Comparison of ENCODE assay signal across 8 mouse cellular contexts in the genomic region with DNA sequence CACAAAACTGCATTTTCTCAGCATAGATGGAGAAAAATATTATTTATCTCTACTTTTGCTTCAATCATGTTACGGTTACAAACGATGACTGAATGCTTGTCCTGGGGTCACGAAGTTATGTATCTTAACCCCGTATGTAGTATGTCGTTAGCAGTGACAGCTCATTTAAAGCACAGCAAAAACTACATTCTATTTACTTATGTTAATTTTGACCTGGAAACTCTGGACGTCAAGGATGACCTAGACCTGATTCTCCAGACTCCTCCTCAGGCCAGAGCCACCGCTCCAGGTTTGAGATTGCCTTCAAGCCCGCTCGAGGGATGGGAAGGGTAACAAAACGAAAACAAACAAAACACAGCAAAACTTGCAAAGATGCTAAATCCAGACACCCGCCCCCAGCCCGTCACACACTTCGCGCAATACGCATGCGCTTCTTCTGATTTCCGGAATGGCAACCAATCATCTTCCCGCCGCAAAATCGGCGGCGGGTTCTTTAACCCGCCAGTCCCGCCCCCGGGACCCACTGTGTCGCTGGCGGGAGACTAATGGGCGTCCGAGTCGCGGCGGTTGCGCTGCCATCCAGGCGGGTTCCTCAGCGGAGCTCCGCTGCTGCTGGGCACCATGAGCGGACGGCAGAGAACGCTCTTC. TPM values are rescaled to one million over a fixed set of nuclear protein-coding genes. Genes with fewer than 3 reads are reported as not detected.
A peak's percentile ranks its signal among the peaks of the same experiment; 100 is the strongest.
DNase-seq lines count a peak whose midpoint lies in the region; ATAC-seq and TF ChIP-seq lines count a peak whose summit lies in the region.

TSS of gene Fancm (plus strand) at position 519 of the 648 bp plus-strand sequence.

- H3K4me1 ChIP-seq in forebrain, embryonic 10.5 days = peaks cover 39% of the 10 kb centered on the region
- peaks cover 23% of the 10 kb centered on the region for H3K4me1 ChIP-seq in heart, embryonic 15.5 days (replicated peaks)
- H3K4me1 ChIP-seq in liver, embryonic 14.5 days (replicated peaks; ENCODE audit: control insufficient read depth in 2 of 2, insufficient read depth in 2 of 2, low read length in 1 of 2) = peaks cover 16 to 19% of the 10 kb centered on the region in 2 experiments
- peaks cover 6% of the 10 kb centered on the region for H3K4me1 ChIP-seq in neural tube, embryonic 11.5 days (ENCODE audit: control insufficient read depth, insufficient read depth, low read length)
- H3K4me1 ChIP-seq in stomach, postnatal 0 days (replicated peaks; ENCODE audit: control insufficient read depth, insufficient read depth) = no peaks in the 10 kb centered on the region

- peak; percentile 14 for ATAC-seq in heart, embryonic 15.5 days (replicated peaks; ENCODE audit: insufficient number of reproducible peaks, insufficient read depth, low FRiP score, low read depth)
- ATAC-seq in liver, embryonic 14.5 days (ENCODE audit: insufficient read depth) = peak; percentile 48
- peak; percentile 20 for ATAC-seq in neural tube, embryonic 11.5 days (ENCODE audit: insufficient read depth, low FRiP score, low TSS enrichment)
- peak; percentile 47 for ATAC-seq in stomach, postnatal 0 days (ENCODE audit: low FRiP score, low TSS enrichment)

- no peak for TF ChIP-seq CTCF in liver, embryonic 14.5 days (IDR thresholded peaks at IDR 0.05; ENCODE audit: low read depth)
- TF ChIP-seq CTCF in stomach, postnatal 0 days (IDR thresholded peaks at IDR 0.05; ENCODE audit: low read depth) = no peak

- H3K4me2 ChIP-seq in heart, embryonic 15.5 days = peak within 1 kb of the TSS; percentile 75
- peak within 1 kb of the TSS; percentile 72 for H3K4me2 ChIP-seq in liver, embryonic 14.5 days (ENCODE audit: low read depth)
- peak within 1 kb of the TSS; percentile 79 for H3K4me2 ChIP-seq in neural tube, embryonic 11.5 days (ENCODE audit: low read depth)
- peak within 1 kb of the TSS; percentile 85 for H3K4me2 ChIP-seq in stomach, postnatal 0 days (replicated peaks; ENCODE audit: low read depth)

- H3K27ac ChIP-seq in forebrain, embryonic 10.5 days = peak within 1 kb of the TSS; percentile 98
- peak within 1 kb of the TSS; percentile 98 for H3K27ac ChIP-seq in heart, embryonic 15.5 days
- H3K27ac ChIP-seq in liver, embryonic 14.5 days = peak within 1 kb of the TSS; percentile 44
- peak within 1 kb of the TSS; percentile 67 for H3K27ac ChIP-seq in neural tube, embryonic 11.5 days (ENCODE audit: low read depth, low read length)
- H3K27ac ChIP-seq in stomach, postnatal 0 days (replicated peaks) = peak within 1 kb of the TSS; percentile 59

- H3K9me3 ChIP-seq in forebrain, embryonic 10.5 days = no peaks in the 10 kb centered on the region
- H3K9me3 ChIP-seq in heart, embryonic 15.5 days (replicated peaks) = no peaks in the 10 kb centered on the region
- no peaks in the 10 kb centered on the region for H3K9me3 ChIP-seq in liver, embryonic 14.5 days (ENCODE audit: control insufficient read depth, low read length)
- H3K9me3 ChIP-seq in neural tube, embryonic 11.5 days (ENCODE audit: control insufficient read depth, low read length) = no peaks in the 10 kb centered on the region
- H3K9me3 ChIP-seq in stomach, postnatal 0 days (ENCODE audit: control insufficient read depth, low read length) = no peaks in the 10 kb centered on the region

- 2% methylated on average over 39 of the region's 39 CpGs for WGBS in forebrain, embryonic 10.5 days
- WGBS in heart, embryonic 15.5 days = 2% methylated on average over 39 of the region's 39 CpGs
- WGBS in liver, embryonic 14.5 days (ENCODE audit: insufficient replicate concordance) = 2% methylated on average over 39 of the region's 39 CpGs
- WGBS in neural tube, embryonic 11.5 days = 3% methylated on average over 39 of the region's 39 CpGs
- WGBS in stomach, postnatal 0 days = 2% methylated on average over 39 of the region's 39 CpGs

- no peak for TF ChIP-seq EP300 in liver, embryonic 14.5 days (IDR thresholded peaks at IDR 0.05; ENCODE audit: low read depth)
- no peak for TF ChIP-seq EP300 in stomach, postnatal 0 days (optimal IDR thresholded peaks at IDR 0.05)

- peak within 1 kb of the TSS; percentile 94 for H3K9ac ChIP-seq in heart, embryonic 15.5 days
- H3K9ac ChIP-seq in liver, embryonic 14.5 days (replicated peaks) = peak within 1 kb of the TSS; percentile 89
- H3K9ac ChIP-seq in neural tube, embryonic 11.5 days (ENCODE audit: low read length) = peak within 1 kb of the TSS; percentile 79
- H3K9ac ChIP-seq in stomach, postnatal 0 days (ENCODE audit: low read length) = peak within 1 kb of the TSS; percentile 74

- H3K27me3 ChIP-seq in forebrain, embryonic 10.5 days (ENCODE audit: poor library complexity, severe bottlenecking) = no peaks in the 10 kb centered on the region
- no peaks in the 10 kb centered on the region for H3K27me3 ChIP-seq in heart, embryonic 15.5 days
- H3K27me3 ChIP-seq in liver, embryonic 14.5 days (ENCODE audit: control insufficient read depth, insufficient read depth, low read length) = no peaks in the 10 kb centered on the region; the same call in 1 of the 2 replicates
- no peaks in the 10 kb centered on the region for H3K27me3 ChIP-seq in neural tube, embryonic 11.5 days (ENCODE audit: control insufficient read depth, insufficient read depth, low read length)
- no peaks in the 10 kb centered on the region for H3K27me3 ChIP-seq in stomach, postnatal 0 days (ENCODE audit: control insufficient read depth, insufficient read depth, low read length)

- peaks cover 40% of the 10 kb centered on the region for H3K36me3 ChIP-seq in forebrain, embryonic 10.5 days (replicated peaks)
- no peaks in the 10 kb centered on the region for H3K36me3 ChIP-seq in heart, embryonic 15.5 days
- no peaks in the 10 kb centered on the region; the same call in none of the 2 replicates for H3K36me3 ChIP-seq in liver, embryonic 14.5 days (replicated peaks; ENCODE audit: control insufficient read depth, insufficient read depth, low read depth)
- no peaks in the 10 kb centered on the region for H3K36me3 ChIP-seq in neural tube, embryonic 11.5 days (ENCODE audit: control insufficient read depth, insufficient read depth, low read length)
- H3K36me3 ChIP-seq in stomach, postnatal 0 days (ENCODE audit: control insufficient read depth, insufficient read depth, low read length) = no peaks in the 10 kb centered on the region

- peak; percentile 87 to 88 for DNase-seq in CD8-positive naive resting alpha-beta T cell, adult 2 months (ENCODE audit: low read depth in 2 of 2, low spot score in 2 of 2)
- peak; percentile 90 for DNase-seq in c-Kit-positive CD71-negative TER-119-negative erythroid progenitor cells, embryonic 14.5 days (ENCODE audit: low read depth)
- DNase-seq in forebrain, embryonic 10.5 days (ENCODE audit: extremely low spot score, low spot score) = peak; percentile 87
- DNase-seq in kidney, postnatal 25 days = peak; percentile 92 to 95
- peak; percentile 85 to 89 (median 88) for DNase-seq in liver, embryonic 14.5 days (ENCODE audit: low read depth in 3 of 3, low spot score in 3 of 3)
- DNase-seq in neural tube, embryonic 11.5 days (ENCODE audit: low spot score) = peak; percentile 94
- DNase-seq in stomach, postnatal 0 days (ENCODE audit: low spot score) = peak; percentile 90

- H3K4me3 ChIP-seq in forebrain, embryonic 10.5 days = peak within 1 kb of the TSS; percentile 85
- peak within 1 kb of the TSS; percentile 88 for H3K4me3 ChIP-seq in heart, embryonic 15.5 days
- peak within 1 kb of the TSS; percentile 93 to 98 for H3K4me3 ChIP-seq in liver, embryonic 14.5 days (ENCODE audit: insufficient read depth in 1 of 2, low read depth in 2 of 2, low read length in 2 of 2)
- H3K4me3 ChIP-seq in neural tube, embryonic 11.5 days (ENCODE audit: low read depth, low read length) = peak within 1 kb of the TSS; percentile 86
- H3K4me3 ChIP-seq in stomach, postnatal 0 days (ENCODE audit: low read depth, low read length) = peak within 1 kb of the TSS; percentile 83

RNA-seq across cellular contexts. Expression of gene Fancm, which starts in this region (rescaled TPM):
- polyA plus RNA-seq in forebrain, embryonic 10.5 days (2016; fragmentation: Nextera tagmentation; extraction: Ambion mirVana) = 13.4 and 14.9 TPM in 2 replicates
- 4.9 and 5.1 TPM in 2 replicates for polyA plus RNA-seq in heart, embryonic 15.5 days (2015; fragmentation: Nextera tagmentation; extraction: Ambion mirVana)
- polyA plus RNA-seq in liver, embryonic 14.5 days (2012; rRNA removed) = 2.3 and 4.6 TPM in 2 replicates
- polyA plus RNA-seq in liver, embryonic 14.5 days (2014; fragmentation: Nextera tagmentation; extraction: Ambion mirVana) = 5.8 and 6.5 TPM in 2 replicates
- 11.9 and 15.0 TPM in 2 replicates for polyA plus RNA-seq in neural tube, embryonic 11.5 days (2014; fragmentation: Nextera tagmentation; extraction: Ambion mirVana)
- polyA plus RNA-seq in stomach, postnatal 0 days (2015; fragmentation: Nextera tagmentation; extraction: Ambion mirVana) = 2.5 and 3.6 TPM in 2 replicates

Comparison
In these comparisons a context has a peak if more than half of its experiments do, and no peak if none do; other contexts are left out.
1. Peak in every context shown above with its lines: DNase-seq, ATAC-seq, H3K4me3 ChIP-seq and H3K27ac ChIP-seq.
2. H3K27ac ChIP-seq: peak in every context shown above with its lines; median percentile 98 in forebrain, embryonic 10.5 days; 98 in heart, embryonic 15.5 days; 67 in neural tube, embryonic 11.5 days; 59 in stomach, postnatal 0 days; 44 in liver, embryonic 14.5 days.